Mouse (Mus musculus) adrenal gland, adult 8-10 months (tissue): Measurements from ENCODE around the gene Trex1. TPM values are rescaled to one million over a fixed set of nuclear protein-coding genes. Genes with fewer than 3 reads are reported as not detected.

Experiments
- DNase-seq: peaks from one replicate; pipeline ENCODE4 v3.0.0; 2022
- total RNA-seq, 4 experiments: library from RNA; stranded (reverse); gene quantifications; 2 replicates each; pipeline ENCODE4 v1.2.4; 2022

The Trex1 gene
- 10 to 100 TPM; 19.0 to 25.3 (median 21.7) TPM for total RNA-seq

- DNase-seq: peak; percentile 90
Measured at GRCm38 (mm10) chr9:109059136-109059903, at the start of gene Trex1. Gene Trex1, minus strand, starts transcription at chr9:109059734.

GRCm38 (mm10) chr9:109107341-109107740 is 47.8 kb upstream of the Trex1 start:
- no peak for DNase-seq

GRCm38 (mm10) chr9:109105648-109106047 is 46.1 kb upstream of the Trex1 start:
- DNase-seq: no peak

- DNase-seq: no peak
Measured at GRCm38 (mm10) chr9:109105011-109105410, 45.5 kb upstream of the Trex1 start.

- DNase-seq: no peak
Measured at GRCm38 (mm10) chr9:109104083-109104482, 44.5 kb upstream of the Trex1 start.

GRCm38 (mm10) chr9:109103250-109103649 is 43.7 kb upstream of the Trex1 start:
- DNase-seq: peak; percentile 95

GRCm38 (mm10) chr9:109102541-109102940 is 43.0 kb upstream of the Trex1 start:
- DNase-seq: no peak

GRCm38 (mm10) chr9:109101933-109102445 is 42.5 kb upstream of the Trex1 start:
- no peak for DNase-seq

- no peak for DNase-seq
Measured at GRCm38 (mm10) chr9:109100307-109100928, 40.9 kb upstream of the Trex1 start.

- DNase-seq: peak; percentile 70
Measured at GRCm38 (mm10) chr9:109098969-109099368, 39.4 kb upstream of the Trex1 start.

GRCm38 (mm10) chr9:109098366-109098765 is 38.8 kb upstream of the Trex1 start:
- DNase-seq: no peak

- DNase-seq: peak; percentile 83
Measured at GRCm38 (mm10) chr9:109097831-109098230, 38.3 kb upstream of the Trex1 start.

- no peak for DNase-seq
Measured at GRCm38 (mm10) chr9:109097291-109097690, 37.8 kb upstream of the Trex1 start.

- no peak for DNase-seq
Measured at GRCm38 (mm10) chr9:109096856-109097255, 37.3 kb upstream of the Trex1 start.

GRCm38 (mm10) chr9:109096251-109096661 is 36.7 kb upstream of the Trex1 start:
- DNase-seq: no peak

GRCm38 (mm10) chr9:109095137-109095982 is 35.8 kb upstream of the Trex1 start, which contains the start of gene Plxnb1:
Gene Plxnb1, plus strand, starts transcription at chr9:109095389.
- DNase-seq: peak; percentile 69

- DNase-seq: no peak
Measured at GRCm38 (mm10) chr9:109094553-109095136, 35.1 kb upstream of the Trex1 start.

GRCm38 (mm10) chr9:109093786-109094552 is 34.4 kb upstream of the Trex1 start:
- DNase-seq: no peak

- DNase-seq: no peak
Measured at GRCm38 (mm10) chr9:109092799-109093198, 33.3 kb upstream of the Trex1 start.

- no peak for DNase-seq
Measured at GRCm38 (mm10) chr9:109091802-109092201, 32.3 kb upstream of the Trex1 start.

- DNase-seq: no peak
Measured at GRCm38 (mm10) chr9:109090446-109090845, 30.9 kb upstream of the Trex1 start.

GRCm38 (mm10) chr9:109087987-109088386 is 28.5 kb upstream of the Trex1 start:
- no peak for DNase-seq
